Mouse (Mus musculus) heart, postnatal 0 days (tissue): ENCODE measurements around the gene Alg14. TPM values are rescaled to one million over a fixed set of nuclear protein-coding genes. Genes with fewer than 3 reads are reported as not detected.

ENCODE experiments used
- ATAC-seq: fragments of 200-750 bp; cut with Nextera tagmentation; 2 replicates; pipeline ENCODE4 v1.8.0; 2017; ENCODE audit warnings: low read depth, moderate number of reproducible peaks, moderate library complexity; ENCODE audit not compliant: insufficient read depth
- DNase-seq: peaks from one replicate; pipeline ENCODE4 v3.0.0-alpha.2; 2016; ENCODE audit warnings: low spot score
- H3K27ac ChIP-seq: fragments of 300-500 bp; sonication (generic); 2 replicates; pipeline ENCODE4 v1.5.1; 2014; ENCODE audit warnings: low read depth, mild to moderate bottlenecking
- H3K27me3 ChIP-seq: fragments of 300-500 bp; sonication (generic); 2 replicates; pipeline ENCODE4 v1.6.1; 2014; ENCODE audit warnings: low read length, mixed read lengths; ENCODE audit not compliant: control insufficient read depth, insufficient read depth
- H3K36me3 ChIP-seq: fragments of 300-500 bp; sonication (generic); replicated peaks from 2 replicates; pipeline ENCODE4 v1.6.1; 2014; ENCODE audit warnings: low read length, mixed read lengths; ENCODE audit not compliant: control insufficient read depth, insufficient read depth
- H3K4me1 ChIP-seq: fragments of 300-500 bp; sonication (generic); 2 replicates; pipeline ENCODE4 v1.6.1; 2014; ENCODE audit warnings: antibody characterized with exemption; ENCODE audit not compliant: control insufficient read depth, insufficient read depth
- H3K4me2 ChIP-seq: fragments of 300-500 bp; sonication (generic); 2 replicates; pipeline ENCODE4 v1.6.1; 2014; ENCODE audit warnings: low read depth, mild to moderate bottlenecking, low read length, moderate library complexity
- H3K4me3 ChIP-seq: fragments of 300-500 bp; sonication (generic); 2 replicates; pipeline ENCODE4 v1.5.1; 2014; ENCODE audit warnings: low read depth, low read length
- H3K9ac ChIP-seq: fragments of 300-500 bp; sonication (generic); replicated peaks from 2 replicates; pipeline ENCODE4 v1.6.1; 2014; ENCODE audit warnings: low read depth, low read length, mixed read lengths
- H3K9me3 ChIP-seq: fragments of 300-500 bp; sonication (generic); replicated peaks from 2 replicates; pipeline ENCODE4 v1.6.1; 2016; ENCODE audit warnings: low read length; ENCODE audit not compliant: control insufficient read depth
- CTCF ChIP-seq: IDR thresholded peaks from 2 replicates; pipeline ENCODE4 v1.5.1; 2016; ENCODE audit warnings: antibody characterized with exemption, control low read depth, low read depth
- EP300 ChIP-seq: IDR thresholded peaks from 2 replicates; pipeline ENCODE4 v1.6.1; 2016; ENCODE audit warnings: antibody characterized with exemption, low read depth
- WGBS: fragments of 180-500 bp; shearing (Covaris S2); extraction: QIAGEN DNeasy Blood & Tissue Kit; methylation state at CpG from one replicate; pipeline ENCODE4 v1.1.7; 2014; 5-methylcytosine and 5-hydroxymethylcytosine counted together
- polyA plus RNA-seq: library from polyadenylated mRNA; unstranded; fragments of >200 nt; fragmentation: Nextera tagmentation; extraction: Ambion mirVana; gene quantifications from 2 replicates; pipeline ENCODE4 v1.2.1, GENCODE M21; 2015
- total RNA-seq: library from RNA; depleted of rRNA; stranded (reverse); fragments of >200 nt; gene quantifications from 2 replicates; pipeline ENCODE4 v1.2.3, GENCODE M21; 2014; ENCODE audit warnings: low replicate concordance; rRNA removed

Gene Alg14
- total and polyA plus RNA-seq, 2 experiments from 2014 or later: 27.1 to 27.3 TPM

GRCm38 (mm10) chr3:121408386-121408785, 116.8 kb downstream of the Alg14 start:
- WGBS: 90% methylated on average over 3 of the region's 3 CpGs
- Histone ChIP-seq H3K9ac (no peak overlapping the region), H3K4me3 (no peak overlapping the region), H3K27ac (no peak overlapping the region), H3K4me1 (no peaks in the 10 kb centered on the region), H3K36me3 (no peaks in the 10 kb centered on the region), H3K4me2 (no peak overlapping the region), H3K9me3 (no peaks in the 10 kb centered on the region), H3K27me3 (no peaks in the 10 kb centered on the region)
- DNase-seq (no peak), ATAC-seq (no peak)
- no peak for TF ChIP-seq CTCF
- no peak for TF ChIP-seq EP300

GRCm38 (mm10) chr3:121411450-121411849, 119.9 kb downstream of the Alg14 start:
- no peak overlapping the region for H3K4me3 ChIP-seq
- no peaks in the 10 kb centered on the region for H3K27me3 ChIP-seq
- no peak overlapping the region for H3K4me2 ChIP-seq
- H3K9ac ChIP-seq: no peak overlapping the region
- no peak for DNase-seq
- TF ChIP-seq EP300: no peak
- TF ChIP-seq CTCF: no peak
- H3K4me1 ChIP-seq: no peaks in the 10 kb centered on the region
- H3K36me3 ChIP-seq: no peaks in the 10 kb centered on the region
- no peak for ATAC-seq
- no peak overlapping the region for H3K27ac ChIP-seq
- 65% methylated on average over 6 of the region's 6 CpGs for WGBS
- H3K9me3 ChIP-seq: no peaks in the 10 kb centered on the region

Other genes with a start within 250 kb of the Alg14 start
- not detected in 2 replicates for gene Rwdd3, start 120.1 kb upstream of the Alg14 start, total RNA-seq
- gene Rwdd3, start 120.1 kb upstream of the Alg14 start, polyA plus RNA-seq: 3.3 and 4.8 TPM in 2 replicates
- 0.73 and 4.4 TPM in 2 replicates for gene Tmem56, start 8.7 kb upstream of the Alg14 start, total RNA-seq
- 0.36 and 0.48 TPM in 2 replicates for gene Tmem56, start 8.7 kb upstream of the Alg14 start, polyA plus RNA-seq
- 132 and 166 TPM in 2 replicates for gene Cnn3, start 134.7 kb downstream of the Alg14 start, total RNA-seq
- gene Cnn3, start 134.7 kb downstream of the Alg14 start, polyA plus RNA-seq: 187 and 190 TPM in 2 replicates
- 1.5 and 6.0 TPM in 2 replicates for gene Slc44a3, start 240.6 kb downstream of the Alg14 start, total RNA-seq
- gene Slc44a3, start 240.6 kb downstream of the Alg14 start, polyA plus RNA-seq: 0.79 and 1.3 TPM in 2 replicates